Mouse (Mus musculus) kidney, postnatal 36 days (tissue): ENCODE data around the gene Upk2.

Experiments used
- DNase-seq, 2 experiments: peaks; one replicate each; pipeline ENCODE4 v3.0.0; 2021 to 2022; ENCODE audit warnings: mixed read lengths in 2 of 2

Upk2 gene

GRCm38 (mm10) chr9:44454891-44455220, at the start of gene Upk2:
Upk2 (minus strand) TSS chr9:44454976.
- DNase-seq: peak in 1 of 2 experiments; percentile 12

GRCm38 (mm10) chr9:44502006-44502405, 47.2 kb upstream of the Upk2 start:
- peak; percentile 87 to 92 for DNase-seq

- no peak for DNase-seq
Observed at GRCm38 (mm10) chr9:44501206-44501879, 46.6 kb upstream of the Upk2 start.

GRCm38 (mm10) chr9:44500638-44501175, 45.9 kb upstream of the Upk2 start:
- no peak for DNase-seq

GRCm38 (mm10) chr9:44500163-44500533, 45.4 kb upstream of the Upk2 start:
- DNase-seq: no peak

- DNase-seq: peak in 1 of 2 experiments; percentile 50
Observed at GRCm38 (mm10) chr9:44499356-44500162, 44.8 kb upstream of the Upk2 start.

- DNase-seq: peak; percentile 87
Observed at GRCm38 (mm10) chr9:44498421-44499355, 43.9 kb upstream of the Upk2 start.

GRCm38 (mm10) chr9:44497624-44498377, 43.0 kb upstream of the Upk2 start:
- DNase-seq: peak; percentile 75 to 77

GRCm38 (mm10) chr9:44496803-44497461, 42.2 kb upstream of the Upk2 start:
- DNase-seq: no peak

- no peak for DNase-seq
Observed at GRCm38 (mm10) chr9:44495810-44496344, 41.1 kb upstream of the Upk2 start.

- DNase-seq: no peak
Observed at GRCm38 (mm10) chr9:44494863-44495809, 40.4 kb upstream of the Upk2 start.

GRCm38 (mm10) chr9:44494261-44494862, 39.6 kb upstream of the Upk2 start:
- DNase-seq: peak in 1 of 2 experiments; percentile 65

- peak in 1 of 2 experiments; percentile 24 for DNase-seq
Observed at GRCm38 (mm10) chr9:44492631-44493461, 38.1 kb upstream of the Upk2 start.

- peak in 1 of 2 experiments; percentile 75 for DNase-seq
Observed at GRCm38 (mm10) chr9:44491351-44491750, 36.6 kb upstream of the Upk2 start.

GRCm38 (mm10) chr9:44490086-44490967, 35.6 kb upstream of the Upk2 start:
- peak; percentile 91 to 94 for DNase-seq

- peak in 1 of 2 experiments; percentile 62 for DNase-seq
Observed at GRCm38 (mm10) chr9:44489651-44490085, 34.9 kb upstream of the Upk2 start.

- peak; percentile 87 to 95 for DNase-seq
Observed at GRCm38 (mm10) chr9:44488855-44489381, 34.1 kb upstream of the Upk2 start.
